Mouse (Mus musculus): ENCODE data around the gene Trmt44. TPM values are rescaled to one million over a fixed set of nuclear protein-coding genes. Genes with fewer than 3 reads are reported as not detected.

Gene Trmt44
- polyA plus RNA-seq, 1 experiment, result 6.8 TPM

- no peak overlapping the region for H3ac ChIP-seq (ENCODE audit: control insufficient read depth, insufficient read length, low read depth)
- peaks cover 47% of the 10 kb centered on the region for H3K36me3 ChIP-seq (ENCODE audit: control insufficient read depth, insufficient read depth)
- H3K4me3 ChIP-seq (ENCODE audit: insufficient read depth, poor library complexity, severe bottlenecking), result no peak overlapping the region
- no peaks in the 10 kb centered on the region for H3K79me3 ChIP-seq (ENCODE audit: low read depth)
- no peaks in the 10 kb centered on the region for H3K27me3 ChIP-seq (ENCODE audit: control insufficient read depth, insufficient read depth, insufficient read length)
- H3K79me2 ChIP-seq (ENCODE audit: control insufficient read depth, insufficient read depth), result no peaks in the 10 kb centered on the region
- TF ChIP-seq USF1 (IDR thresholded peaks at IDR 0.05; ENCODE audit: low read depth) (peak; percentile 81), MAX (IDR thresholded peaks at IDR 0.05) (no peak), CEBPB (IDR thresholded peaks at IDR 0.05; ENCODE audit: low read depth) (no peak)
Observed at GRCm38 (mm10) chr5:35559447-35559846, 15.4 kb downstream of the Trmt44 start.

- H3K27me3 ChIP-seq (ENCODE audit: control insufficient read depth, insufficient read depth, insufficient read length), result no peaks in the 10 kb centered on the region
- no peak overlapping the region for H3K4me3 ChIP-seq (ENCODE audit: insufficient read depth, poor library complexity, severe bottlenecking)
- no peaks in the 10 kb centered on the region for H3K79me3 ChIP-seq (ENCODE audit: low read depth)
- H3ac ChIP-seq (ENCODE audit: control insufficient read depth, insufficient read length, low read depth), result no peak overlapping the region
- no peaks in the 10 kb centered on the region for H3K79me2 ChIP-seq (ENCODE audit: control insufficient read depth, insufficient read depth)
- peaks cover 35% of the 10 kb centered on the region for H3K36me3 ChIP-seq (ENCODE audit: control insufficient read depth, insufficient read depth)
- TF ChIP-seq CTCF (IDR thresholded peaks at IDR 0.05; ENCODE audit: control insufficient read depth, insufficient read depth, insufficient read length) (no peak), CEBPB (IDR thresholded peaks at IDR 0.05; ENCODE audit: low read depth) (no peak), MYOG (IDR thresholded peaks at IDR 0.05; ENCODE audit: control insufficient read depth, extremely low read depth, insufficient read length) (no peak), MYOD1 (IDR thresholded peaks at IDR 0.05; ENCODE audit: control insufficient read depth, insufficient read length, low read depth) (no peak), MAX (IDR thresholded peaks at IDR 0.05) (no peak), FOSL1 (IDR thresholded peaks at IDR 0.05; ENCODE audit: insufficient read depth, low read length, poor library complexity, severe bottlenecking) (no peak), USF1 (IDR thresholded peaks at IDR 0.05; ENCODE audit: low read depth) (no peak)
Observed at GRCm38 (mm10) chr5:35557946-35558621, 16.8 kb downstream of the Trmt44 start.

- H3K36me3 ChIP-seq (ENCODE audit: control insufficient read depth, insufficient read depth), result peaks cover 18% of the 10 kb centered on the region
- H3K79me2 ChIP-seq (ENCODE audit: control insufficient read depth, insufficient read depth), result no peaks in the 10 kb centered on the region
- no peak for TF ChIP-seq MYOG (IDR thresholded peaks at IDR 0.05; ENCODE audit: control insufficient read depth, extremely low read depth, insufficient read length)
- no peak for TF ChIP-seq CEBPB (IDR thresholded peaks at IDR 0.05; ENCODE audit: low read depth)
Observed at GRCm38 (mm10) chr5:35556393-35556792, 18.5 kb downstream of the Trmt44 start.

GRCm38 (mm10) chr5:35552838-35553539 lies 21.9 kb downstream of the Trmt44 start:
- no peak overlapping the region for H3ac ChIP-seq (ENCODE audit: control insufficient read depth, insufficient read length, low read depth)
- no peak overlapping the region for H3K4me3 ChIP-seq (ENCODE audit: insufficient read depth, poor library complexity, severe bottlenecking)
- H3K79me3 ChIP-seq (ENCODE audit: low read depth), result no peaks in the 10 kb centered on the region
- TF ChIP-seq MYOD1 (IDR thresholded peaks at IDR 0.05; ENCODE audit: control insufficient read depth, insufficient read length, low read depth), result no peak
- peaks cover 12% of the 10 kb centered on the region for H3K36me3 ChIP-seq (ENCODE audit: control insufficient read depth, insufficient read depth)
- H3K79me2 ChIP-seq (ENCODE audit: control insufficient read depth, insufficient read depth), result no peaks in the 10 kb centered on the region
- no peaks in the 10 kb centered on the region for H3K27me3 ChIP-seq (ENCODE audit: control insufficient read depth, insufficient read depth, insufficient read length)

More at GRCm38 (mm10) chr5:35556393-35556792, 18.5 kb downstream of the Trmt44 start:
- no peaks in the 10 kb centered on the region for H3K27me3 ChIP-seq (ENCODE audit: control insufficient read depth, insufficient read depth, insufficient read length)
- H3K79me3 ChIP-seq (ENCODE audit: low read depth), result no peaks in the 10 kb centered on the region
- H3K4me3 ChIP-seq (ENCODE audit: insufficient read depth, poor library complexity, severe bottlenecking), result no peak overlapping the region
- no peak overlapping the region for H3ac ChIP-seq (ENCODE audit: control insufficient read depth, insufficient read length, low read depth)

GRCm38 (mm10) chr5:35551855-35552837 lies 22.7 kb downstream of the Trmt44 start:
- H3K36me3 ChIP-seq (ENCODE audit: control insufficient read depth, insufficient read depth), result peaks cover 4% of the 10 kb centered on the region
- no peaks in the 10 kb centered on the region for H3K79me2 ChIP-seq (ENCODE audit: control insufficient read depth, insufficient read depth)
- no peaks in the 10 kb centered on the region for H3K79me3 ChIP-seq (ENCODE audit: low read depth)
- TF ChIP-seq FOSL1 (IDR thresholded peaks at IDR 0.05; ENCODE audit: insufficient read depth, low read length, poor library complexity, severe bottlenecking), result no peak
- no peak for TF ChIP-seq USF1 (IDR thresholded peaks at IDR 0.05; ENCODE audit: low read depth)
- no peak for TF ChIP-seq CEBPB (IDR thresholded peaks at IDR 0.05; ENCODE audit: low read depth)
- no peak for TF ChIP-seq MAX (IDR thresholded peaks at IDR 0.05)
- TF ChIP-seq MYOG (IDR thresholded peaks at IDR 0.05; ENCODE audit: control insufficient read depth, extremely low read depth, insufficient read length), result no peak
- no peak for TF ChIP-seq CTCF (IDR thresholded peaks at IDR 0.05; ENCODE audit: control insufficient read depth, insufficient read depth, insufficient read length)
- no peak for TF ChIP-seq MYOD1 (IDR thresholded peaks at IDR 0.05; ENCODE audit: control insufficient read depth, insufficient read length, low read depth)
- no peak overlapping the region for H3K4me3 ChIP-seq (ENCODE audit: insufficient read depth, poor library complexity, severe bottlenecking)
- H3K27me3 ChIP-seq (ENCODE audit: control insufficient read depth, insufficient read depth, insufficient read length), result no peaks in the 10 kb centered on the region
- no peak overlapping the region for H3ac ChIP-seq (ENCODE audit: control insufficient read depth, insufficient read length, low read depth)

Measured in C2C12 (cell line).